Mouse (Mus musculus): ENCODE results near the gene Atl1.

- TF ChIP-seq CTCF (IDR thresholded peaks at IDR 0.05 in 2 of 3, conservative IDR thresholded peaks at IDR 0.05 in 1 of 3; ENCODE audit: control insufficient read depth in 1 of 3, insufficient read depth in 1 of 3, low read depth in 2 of 3, low read length in 3 of 3, poor library complexity in 1 of 3, severe bottlenecking in 1 of 3) = no peak
- no peak for TF ChIP-seq EP300 (IDR thresholded peaks at IDR 0.05; ENCODE audit: low read depth in 1 of 2, low read length in 2 of 2)
- TF ChIP-seq RAD21 (IDR thresholded peaks at IDR 0.05; ENCODE audit: low read depth, low read length) = no peak
- TF ChIP-seq JUND (IDR thresholded peaks at IDR 0.05; ENCODE audit: low read depth, low read length) = no peak
- no peak for TF ChIP-seq POLR2A (IDR thresholded peaks at IDR 0.05; ENCODE audit: control insufficient read depth in 1 of 2, insufficient read depth in 1 of 2, low read depth in 1 of 2, low read length in 2 of 2, poor library complexity in 1 of 2)
- TF ChIP-seq MYB (IDR thresholded peaks at IDR 0.05; ENCODE audit: low read depth, low read length) = no peak
Measured at GRCm38 (mm10) chr12:69957378-69957777, 65.0 kb downstream of the Atl1 start.
